Mouse (Mus musculus) G1E (cell line): Measurements from ENCODE around the gene Aspdh. TPM values are rescaled to one million over a fixed set of nuclear protein-coding genes. Genes with fewer than 3 reads are reported as not detected.

Experiments
- ATAC-seq: 2 replicates; pipeline ENCODE4 v1.8.0; 2016; ENCODE audit warnings: mild to moderate bottlenecking; ENCODE audit not compliant: insufficient number of reproducible peaks, poor library complexity, low FRiP score, severe bottlenecking; ENCODE audit errors: extremely low read depth
- DNase-seq: peaks from one replicate; pipeline ENCODE4 v3.0.0; 2012; ENCODE audit warnings: low spot score
- H3K27me3 ChIP-seq: 2 replicates; pipeline ENCODE4 v1.6.1; 2012; ENCODE audit warnings: mild to moderate bottlenecking, low read length, inconsistent platforms; ENCODE audit not compliant: insufficient read depth
- H3K36me3 ChIP-seq: replicated peaks from 2 replicates; pipeline ENCODE3; 2012; ENCODE audit warnings: mild to moderate bottlenecking, inconsistent platforms
- H3K4me1 ChIP-seq: 2 replicates; pipeline ENCODE4 v1.6.1; 2012; ENCODE audit warnings: low read depth, low read length, inconsistent platforms, mixed read lengths; ENCODE audit not compliant: insufficient read depth
- H3K4me3 ChIP-seq: 2 replicates; pipeline ENCODE4 v1.5.1; 2012; ENCODE audit warnings: low read depth, mild to moderate bottlenecking, inconsistent platforms, low read length, moderate library complexity, mixed read lengths
- H3K9me3 ChIP-seq: replicated peaks from 2 replicates; pipeline ENCODE4 v1.6.1; 2012; ENCODE audit warnings: inconsistent platforms
- CTCF ChIP-seq: IDR thresholded peaks from 2 replicates; pipeline ENCODE4 v1.5.1; 2012; ENCODE audit warnings: low read depth, low read length, inconsistent platforms, mixed read lengths
- GATA1 ChIP-seq: IDR thresholded peaks from 2 replicates; pipeline ENCODE4 v1.6.1; 2012; ENCODE audit warnings: borderline replicate concordance, low read length, inconsistent platforms, mixed read lengths
- GATA2 ChIP-seq: IDR thresholded peaks from 2 replicates; pipeline ENCODE4 v1.6.1; 2012; ENCODE audit warnings: low read depth, low read length, inconsistent platforms, borderline replicate concordance
- POLR2AphosphoS5 ChIP-seq: IDR thresholded peaks from 2 replicates; pipeline ENCODE4 v1.6.1; 2012; ENCODE audit warnings: low read depth, low read length, inconsistent platforms; ENCODE audit not compliant: insufficient replicate concordance
- TAL1 ChIP-seq: conservative IDR thresholded peaks from 2 replicates; pipeline ENCODE4 v1.6.1; 2012; ENCODE audit warnings: low read depth, low read length, inconsistent platforms, mixed read lengths
- polyA plus RNA-seq: library from polyadenylated mRNA; stranded (reverse); fragments of >175 nt; gene quantifications from 2 replicates; pipeline ENCODE4 v1.2.3, GENCODE M21; 2012
- total RNA-seq, 2 experiments: library from RNA; stranded (forward) in 1 of 2; stranded (reverse) in 1 of 2; fragments of 200-1000 nt in 1 of 2; fragments of >200 nt in 1 of 2; fragmentation: Nextera tagmentation in 1 of 2; gene quantifications; 2 replicates each; pipeline ENCODE4 v1.2.3; 2014 to 2017

Gene Aspdh
- total and polyA plus RNA-seq, 3 experiments = not detected

DNA sequence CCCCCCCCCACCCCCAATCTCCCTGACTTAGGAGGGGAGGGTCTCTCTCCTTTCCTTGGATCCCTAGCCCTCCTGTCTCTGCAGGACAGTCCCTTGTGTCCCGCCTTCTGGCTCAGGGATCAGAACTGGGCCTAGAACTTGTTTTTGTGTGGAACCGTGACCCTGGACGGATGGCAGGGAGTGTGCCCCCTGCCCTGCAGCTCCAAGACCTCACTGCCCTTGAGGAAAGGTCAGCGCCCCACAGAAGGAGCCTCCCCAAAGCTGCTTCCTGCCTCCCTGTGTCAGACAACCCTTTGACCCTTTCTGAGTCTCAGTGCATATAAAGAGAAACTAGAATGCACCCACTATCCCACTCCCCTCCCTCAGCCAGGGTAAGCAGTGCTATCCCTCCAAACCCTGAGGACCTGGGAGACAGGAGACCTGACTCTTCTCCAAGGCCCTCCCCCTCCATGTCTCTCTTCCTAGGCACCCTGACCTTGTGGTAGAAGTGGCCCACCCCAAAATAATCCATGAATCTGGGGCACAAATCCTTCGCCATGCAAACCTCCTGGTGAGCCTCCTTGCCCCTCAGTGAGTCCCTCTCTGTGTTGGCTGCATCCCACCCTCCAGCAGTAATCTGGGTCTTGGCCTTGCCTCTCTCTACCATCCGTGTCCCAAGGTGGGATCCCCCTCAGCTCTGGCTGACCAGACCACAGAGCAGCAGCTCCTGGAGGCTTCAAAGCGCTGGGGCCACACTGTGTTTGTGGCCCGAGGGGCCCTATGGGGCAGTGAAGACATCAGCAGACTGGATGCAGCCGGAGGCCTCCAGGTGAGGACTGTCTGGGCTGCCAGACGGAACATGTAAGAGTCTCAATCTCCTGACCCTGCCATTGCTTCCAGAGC, 1.1 kb downstream of the Aspdh start:
- H3K4me1 ChIP-seq = peaks cover 53% of the 10 kb centered on the region
- H3K9me3 ChIP-seq = peaks cover 11% of the 10 kb centered on the region; the same call in 1 of the 2 replicates
- peaks cover 11% of the 10 kb centered on the region; the same call in 1 of the 2 replicates for H3K27me3 ChIP-seq
- peak overlapping the region; percentile 79; the same call in 1 of the 2 replicates for H3K4me3 ChIP-seq
- H3K36me3 ChIP-seq = peaks cover 26% of the 10 kb centered on the region
- no peak for ATAC-seq
- TF ChIP-seq CTCF (no peak), TAL1 (no peak), GATA2 (no peak), GATA1 (no peak), POLR2AphosphoS5 (no peak)
- no peak for DNase-seq

DNA sequence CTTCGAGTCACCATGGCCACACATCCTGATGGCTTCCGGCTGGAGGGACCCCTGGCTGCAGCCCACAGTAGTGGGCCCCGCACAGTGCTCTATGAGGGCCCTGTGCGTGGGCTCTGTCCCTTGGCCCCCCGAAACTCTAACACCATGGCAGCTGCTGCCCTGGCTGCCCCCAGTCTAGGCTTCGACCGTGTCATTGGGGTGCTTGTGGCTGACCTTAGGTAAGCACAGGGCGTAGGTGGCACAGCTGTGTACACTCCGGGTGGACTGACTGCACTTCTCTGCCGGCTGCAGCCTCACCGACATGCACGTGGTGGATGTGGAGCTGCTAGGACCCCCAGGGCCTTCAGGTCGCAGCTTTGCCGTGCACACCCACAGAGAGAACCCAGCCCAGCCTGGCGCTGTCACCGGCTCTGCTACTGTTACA, 1.7 kb downstream of the Aspdh start:
- Histone ChIP-seq H3K27me3 (peaks cover 5% of the 10 kb centered on the region; the same call in 1 of the 2 replicates), H3K36me3 (peaks cover 33% of the 10 kb centered on the region), H3K9me3 (peaks cover 5% of the 10 kb centered on the region; the same call in 1 of the 2 replicates), H3K4me1 (peaks cover 59% of the 10 kb centered on the region), H3K4me3 (peak overlapping the region; percentile 79; the same call in 1 of the 2 replicates)
- DNase-seq = no peak
- no peak for ATAC-seq
- TF ChIP-seq GATA2 (no peak), GATA1 (no peak), CTCF (no peak), TAL1 (no peak), POLR2AphosphoS5 (no peak)

DNA sequence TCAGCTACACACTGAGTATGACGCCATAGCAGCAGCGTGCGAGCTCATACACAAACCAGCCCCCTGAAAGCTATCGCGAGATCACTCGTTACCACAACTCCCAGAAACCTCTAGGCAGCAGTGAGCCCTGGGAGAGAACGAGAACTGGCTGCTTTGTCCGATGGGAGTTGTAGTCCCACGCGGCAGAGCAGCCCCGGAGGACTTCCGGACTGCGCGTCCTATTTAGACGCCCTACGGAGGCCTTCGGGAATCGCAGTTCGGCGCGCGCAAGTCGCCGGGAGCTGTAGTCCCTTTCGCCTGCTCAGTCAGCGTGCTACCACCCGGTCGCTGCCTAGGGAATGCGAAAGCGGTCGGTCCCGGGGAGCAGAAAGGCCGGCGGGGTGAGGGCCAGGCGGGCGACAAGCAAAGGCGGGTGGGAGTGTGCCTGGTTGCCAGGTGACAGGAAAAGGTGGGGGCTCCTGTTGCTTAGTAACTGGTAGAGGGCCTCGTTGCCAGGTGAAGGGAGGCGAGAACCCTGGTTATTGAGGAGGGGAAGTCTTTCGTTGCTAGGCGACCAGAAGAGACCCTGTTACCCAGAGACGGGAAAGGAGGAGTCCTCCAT, 2.7 kb downstream of the Aspdh start, which contains the start of gene Josd2:
Josd2 (plus strand) TSS at position 170 of the 601 bp plus-strand sequence.
- Histone ChIP-seq H3K36me3 (peaks cover 37% of the 10 kb centered on the region), H3K4me1 (peaks cover 69% of the 10 kb centered on the region), H3K9me3 (no peaks in the 10 kb centered on the region), H3K27me3 (peaks cover 5% of the 10 kb centered on the region; the same call in 1 of the 2 replicates), H3K4me3 (peak within 1 kb of the TSS; percentile 79)
- no peak for TF ChIP-seq GATA1
- peak; percentile 98 for DNase-seq
- ATAC-seq = peak; percentile 94

DNA sequence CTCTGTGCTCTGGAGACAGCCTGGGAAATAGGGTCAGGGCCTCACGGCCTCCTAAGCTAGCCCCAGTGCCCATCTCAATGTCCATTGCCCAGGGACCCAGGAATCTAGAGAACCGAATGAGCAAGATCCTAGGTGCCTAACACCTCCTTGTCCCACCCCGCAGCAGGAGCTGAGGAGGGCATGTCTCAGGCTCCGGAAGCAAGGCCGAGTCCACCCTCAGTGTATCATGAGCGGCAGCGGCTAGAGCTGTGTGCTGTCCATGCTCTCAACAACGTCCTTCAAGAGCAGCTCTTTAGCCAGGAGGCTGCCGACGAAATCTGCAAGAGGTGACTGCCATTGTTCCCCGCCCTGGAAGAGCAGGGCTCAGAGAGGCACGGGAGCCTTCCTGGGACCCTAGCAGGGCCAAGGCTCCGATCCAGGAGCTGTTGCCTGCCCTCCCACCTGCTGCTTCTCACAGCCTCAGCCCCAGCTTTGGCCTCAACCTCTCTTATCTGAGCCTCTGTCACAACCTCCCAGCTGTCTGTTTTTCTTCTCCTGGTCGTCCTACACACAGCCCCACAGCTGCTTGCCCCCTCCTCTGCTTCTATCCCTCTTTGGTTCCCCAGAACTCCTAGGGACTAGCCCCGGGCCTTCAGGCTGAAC, 3.6 kb downstream of the Aspdh start:
- DNase-seq (no peak), ATAC-seq (no peak)
- H3K9me3 ChIP-seq = no peaks in the 10 kb centered on the region
- TF ChIP-seq GATA1 = no peak
- TF ChIP-seq CTCF = no peak
- TF ChIP-seq GATA2 = no peak
- no peak for TF ChIP-seq TAL1
- no peak for TF ChIP-seq POLR2AphosphoS5
- H3K4me1 ChIP-seq = peaks cover 74% of the 10 kb centered on the region
- H3K27me3 ChIP-seq = no peaks in the 10 kb centered on the region
- H3K4me3 ChIP-seq = peak overlapping the region; percentile 79
- H3K36me3 ChIP-seq = peaks cover 37% of the 10 kb centered on the region

DNA sequence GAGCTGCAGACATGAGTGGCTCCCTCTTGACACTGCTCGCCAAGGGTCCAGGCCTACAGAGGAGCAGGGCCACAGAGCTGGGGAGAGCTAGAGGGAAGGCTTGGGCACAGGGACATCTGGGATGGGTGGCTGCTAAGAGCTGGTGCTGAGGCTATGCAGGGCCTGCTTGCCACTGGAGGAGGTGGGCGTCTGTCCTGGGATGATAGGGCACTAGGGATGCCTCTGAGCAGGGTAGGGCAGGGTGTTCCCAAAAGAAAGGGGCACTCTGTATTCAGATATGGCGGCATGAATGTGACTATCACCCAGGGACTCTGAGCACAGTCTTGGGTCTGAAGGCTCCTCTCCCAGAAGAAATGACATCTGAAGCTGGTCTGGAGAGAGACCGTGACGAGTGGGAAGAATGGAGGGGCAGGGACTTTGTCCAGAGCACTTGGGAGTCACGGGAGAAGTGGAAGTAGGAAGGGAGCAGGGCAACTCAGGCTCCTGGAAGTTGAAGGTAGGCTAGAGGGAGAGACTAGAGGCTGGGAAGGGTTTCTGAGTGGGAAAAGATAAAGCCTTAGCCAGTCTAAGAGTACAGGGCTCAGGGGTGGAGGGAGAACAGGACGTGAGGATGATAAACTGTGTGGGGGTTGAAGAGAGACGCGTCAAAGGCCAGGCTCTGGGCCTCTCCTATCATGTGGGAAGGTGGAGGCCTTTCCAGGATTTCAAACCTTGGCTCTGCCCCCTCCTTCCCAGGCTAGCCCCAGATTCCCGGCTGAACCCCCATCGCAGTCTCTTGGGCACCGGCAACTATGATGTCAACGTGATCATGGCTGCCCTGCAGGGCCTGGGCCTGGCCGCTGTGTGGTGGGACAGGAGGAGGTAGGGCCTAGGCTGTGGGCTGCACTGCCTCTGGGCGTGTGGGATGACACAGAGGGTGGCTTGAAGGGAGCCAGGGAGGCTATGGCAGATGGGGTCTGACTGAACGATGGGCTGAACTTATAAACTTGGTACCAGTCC, 4.8 kb downstream of the Aspdh start:
- ATAC-seq (no peak), DNase-seq (no peak)

More for the DNA sequence above, 4.8 kb downstream of the Aspdh start:
- Histone ChIP-seq H3K27me3 (peaks cover 7% of the 10 kb centered on the region), H3K4me1 (peaks cover 75% of the 10 kb centered on the region), H3K9me3 (no peaks in the 10 kb centered on the region), H3K36me3 (peaks cover 37% of the 10 kb centered on the region), H3K4me3 (peak overlapping the region; percentile 57; the same call in 1 of the 2 replicates)
- no peak for TF ChIP-seq GATA1
- TF ChIP-seq CTCF = no peak
- no peak for TF ChIP-seq TAL1
- no peak for TF ChIP-seq POLR2AphosphoS5
- no peak for TF ChIP-seq GATA2
